Mouse (Mus musculus): ENCODE data around the gene Tbc1d14.

The Tbc1d14 gene

DNA sequence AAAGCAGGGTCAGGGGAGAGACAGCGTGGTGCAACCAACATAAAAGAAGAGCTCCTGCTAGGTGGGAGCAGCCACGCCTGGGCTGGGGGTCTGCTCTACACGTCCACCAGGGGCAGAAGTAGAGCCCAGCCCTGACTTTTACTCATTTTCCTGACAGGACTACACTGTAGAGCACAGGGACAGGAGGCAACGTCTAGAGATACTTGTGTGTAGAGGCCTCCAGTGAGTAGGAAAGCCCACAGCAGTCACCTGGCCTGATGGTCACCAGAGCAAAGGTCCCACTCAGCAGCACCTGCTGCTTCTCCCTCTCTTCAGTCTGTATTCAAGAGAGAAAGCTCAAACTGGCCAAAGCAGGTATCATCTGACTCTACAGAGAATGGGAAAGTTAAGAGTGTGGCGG is 87.4 kb downstream of the Tbc1d14 start:
- DNase-seq (ENCODE audit: low spot score), result no peak

DNA sequence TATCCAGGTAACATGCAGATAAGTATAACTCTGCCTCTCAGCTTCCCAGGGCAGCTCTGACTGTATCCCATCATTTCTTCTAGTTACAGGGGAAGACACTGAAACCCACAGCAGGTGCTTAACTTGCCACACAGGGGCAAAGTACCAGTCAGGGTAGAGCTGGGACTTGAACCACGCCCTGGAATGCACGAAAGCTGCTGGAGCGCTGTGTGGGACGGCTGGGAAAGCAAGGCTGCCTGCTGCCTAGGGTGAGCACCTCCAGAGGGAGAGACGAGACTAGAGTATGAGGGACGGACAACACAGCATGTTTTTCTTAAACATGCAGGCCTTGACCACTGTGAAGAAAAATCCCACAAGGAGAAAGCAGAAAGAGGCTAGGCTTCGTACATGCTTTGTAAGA is 87.8 kb downstream of the Tbc1d14 start:
- no peak for DNase-seq (ENCODE audit: low spot score)

DNA sequence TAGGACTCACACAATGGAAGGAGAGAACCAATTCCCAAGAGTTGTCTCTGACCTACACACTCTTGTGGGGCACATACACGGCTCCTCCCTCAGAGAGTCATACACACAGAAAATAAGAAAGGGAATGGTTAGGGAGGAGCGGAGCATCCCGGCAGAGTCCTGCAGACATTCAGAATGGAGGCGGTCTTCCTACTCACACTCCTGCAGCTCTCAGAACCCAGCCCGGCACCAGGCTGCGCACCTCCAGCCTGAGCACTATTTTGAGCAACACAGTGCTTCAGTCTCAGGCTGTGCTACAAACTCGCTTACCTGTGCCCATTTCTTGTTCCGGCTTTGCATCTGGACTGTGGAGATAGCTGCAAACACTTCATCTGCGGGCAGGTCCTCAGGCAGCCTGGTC is 98.4 kb downstream of the Tbc1d14 start:
- no peak for DNase-seq (ENCODE audit: low spot score)

DNA sequence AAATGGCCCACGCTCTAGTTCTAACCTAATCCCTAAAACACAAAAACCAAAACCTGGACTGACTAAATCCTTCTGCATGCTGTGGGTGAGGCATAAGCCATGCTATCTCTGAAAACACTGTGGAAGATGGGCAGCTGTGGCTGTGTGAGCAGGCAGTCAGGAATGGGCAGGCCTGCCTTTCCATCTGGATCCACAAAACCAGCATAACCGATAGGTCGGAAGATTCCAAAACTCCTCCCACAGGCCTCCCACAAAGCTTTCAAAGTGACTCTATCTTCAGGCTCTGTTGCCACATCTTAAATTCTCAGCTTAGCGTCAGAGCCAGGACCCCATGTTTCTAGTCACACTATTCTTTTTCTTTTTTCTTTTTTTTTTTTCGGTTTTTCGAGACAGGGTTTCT is 99.2 kb downstream of the Tbc1d14 start:
- no peak for DNase-seq (ENCODE audit: low spot score)

DNA sequence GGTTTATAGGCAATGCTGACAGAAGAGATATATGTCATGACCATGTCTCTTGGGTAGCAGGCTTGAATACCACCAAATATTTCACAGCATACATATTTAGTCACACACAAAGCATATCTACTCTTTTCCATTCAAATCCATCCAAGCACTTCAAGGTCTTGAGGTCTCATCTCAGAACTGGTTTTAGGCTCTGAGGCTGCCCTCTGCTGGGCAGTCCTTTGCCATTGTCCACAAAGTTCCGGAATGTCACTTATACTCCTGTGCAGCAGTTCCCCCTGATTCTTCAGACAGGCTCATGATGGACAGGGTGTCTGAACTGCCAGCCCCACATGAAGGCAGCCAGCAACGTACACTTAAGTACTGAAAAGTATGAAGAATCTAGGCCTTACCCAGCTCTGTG is 103.9 kb downstream of the Tbc1d14 start:
- DNase-seq (ENCODE audit: low spot score), result peak; percentile 65

DNA sequence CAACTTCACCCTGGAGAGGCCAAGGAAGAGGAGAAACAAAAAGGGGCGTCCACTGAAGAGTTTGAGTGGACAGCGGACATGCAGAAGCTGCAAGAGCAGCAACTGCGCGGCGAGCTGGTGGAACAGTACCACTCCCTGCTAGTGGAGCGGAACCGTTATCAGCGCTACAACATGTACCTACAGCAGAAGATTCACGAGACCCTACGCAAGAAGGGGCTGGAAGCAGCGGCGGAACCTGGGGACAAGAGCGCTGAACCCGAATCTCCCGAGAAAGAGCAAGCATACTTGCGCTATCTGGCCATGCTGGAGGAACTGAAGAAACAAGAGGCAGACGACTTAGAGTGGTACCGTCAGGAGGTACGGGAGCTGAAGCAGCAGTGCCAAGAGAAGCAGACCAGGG is 107.8 kb downstream of the Tbc1d14 start:
- peak; percentile 15 for DNase-seq (ENCODE audit: low spot score)

DNA sequence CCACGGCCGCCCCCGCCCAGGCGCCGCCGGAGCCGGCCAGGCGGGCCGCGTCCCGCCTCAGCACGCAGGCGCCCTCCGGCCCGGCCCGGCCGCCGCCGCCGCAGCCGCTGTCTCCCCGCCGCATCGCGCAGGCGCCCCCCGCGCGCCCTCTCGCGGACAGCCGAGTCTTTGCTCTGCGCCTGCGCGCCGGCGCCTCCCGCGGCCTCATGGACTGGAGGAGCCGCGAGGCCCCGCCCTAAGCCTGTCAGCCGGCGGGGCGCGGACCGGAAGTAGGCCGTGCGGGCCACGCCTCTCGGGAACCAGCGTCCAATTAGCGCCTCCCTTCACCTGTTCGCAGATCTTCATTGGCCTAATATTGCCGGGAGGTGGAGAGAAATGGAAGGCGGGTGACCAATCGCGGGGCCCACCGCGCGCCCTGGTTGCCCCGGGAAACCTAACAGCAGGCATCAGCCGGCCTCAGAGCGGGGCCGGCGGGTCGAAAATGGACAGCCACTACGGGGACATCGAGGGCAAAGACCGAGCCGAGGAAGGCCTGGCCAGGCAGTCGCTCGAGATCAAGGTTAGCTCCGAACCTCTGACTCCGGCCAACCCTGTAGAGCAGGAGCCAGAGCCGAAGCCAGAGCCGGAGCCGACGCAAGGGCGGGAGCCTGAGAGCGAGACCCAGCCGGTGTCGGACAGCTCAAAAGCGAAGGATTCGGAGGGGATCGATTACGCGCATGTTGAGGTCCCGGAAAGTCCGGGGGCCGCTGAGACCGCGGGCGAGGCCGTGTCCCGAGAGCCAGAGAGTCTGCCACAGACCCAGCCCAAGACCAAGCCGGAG is 108.7 kb downstream of the Tbc1d14 start, which contains the start of the genes Tada2b and Ccdc96:
Tada2b (minus strand) TSS at position 115 of the 820 bp plus-strand sequence.
Ccdc96 (plus strand) TSS at position 418 of the 820 bp plus-strand sequence.
- peak; percentile 99 for DNase-seq (ENCODE audit: low spot score)

DNA sequence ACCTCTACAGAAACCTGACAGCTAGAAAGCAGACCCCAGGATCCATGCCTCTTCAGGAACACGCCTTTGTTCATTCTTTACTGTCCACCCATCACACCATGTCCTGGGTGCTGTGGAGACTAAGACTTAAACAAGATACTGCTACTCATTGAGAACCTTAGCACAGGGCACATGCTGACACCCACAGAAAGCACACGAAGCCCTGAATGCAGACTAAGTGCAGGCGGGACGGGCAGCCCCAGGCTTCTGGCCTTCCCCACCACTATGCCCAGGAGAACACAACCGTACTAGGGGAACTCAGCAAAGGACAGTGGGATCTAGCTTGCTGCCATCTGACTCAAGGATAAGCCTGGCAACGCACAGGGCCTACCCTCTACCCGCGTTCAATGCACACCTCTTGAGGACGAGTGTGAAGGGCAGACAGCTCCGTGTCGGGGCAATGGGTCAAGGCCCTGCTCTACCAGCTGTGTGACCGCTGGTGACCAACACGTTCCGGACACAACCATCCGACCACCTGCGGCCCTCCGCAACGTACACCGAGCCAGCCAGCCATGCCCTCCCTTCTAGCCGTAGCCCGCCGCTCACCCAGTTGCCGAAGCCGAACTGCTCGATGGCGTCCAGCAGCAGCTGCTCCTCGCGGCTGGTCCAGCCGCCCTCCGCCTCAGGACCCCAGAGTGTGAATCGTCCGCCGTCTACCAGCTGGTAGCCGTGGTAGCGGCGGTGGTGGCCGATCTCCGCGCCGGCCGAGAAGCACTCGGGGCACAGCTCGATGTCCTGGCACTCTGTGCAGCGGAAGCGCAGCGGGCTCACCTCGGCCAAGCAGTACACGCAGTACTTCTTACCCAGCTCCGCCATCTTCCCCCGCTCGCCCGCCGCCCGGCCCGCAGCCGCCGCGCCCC is 109.6 kb downstream of the Tbc1d14 start:
- DNase-seq (ENCODE audit: low spot score), result peak; percentile 53

DNA sequence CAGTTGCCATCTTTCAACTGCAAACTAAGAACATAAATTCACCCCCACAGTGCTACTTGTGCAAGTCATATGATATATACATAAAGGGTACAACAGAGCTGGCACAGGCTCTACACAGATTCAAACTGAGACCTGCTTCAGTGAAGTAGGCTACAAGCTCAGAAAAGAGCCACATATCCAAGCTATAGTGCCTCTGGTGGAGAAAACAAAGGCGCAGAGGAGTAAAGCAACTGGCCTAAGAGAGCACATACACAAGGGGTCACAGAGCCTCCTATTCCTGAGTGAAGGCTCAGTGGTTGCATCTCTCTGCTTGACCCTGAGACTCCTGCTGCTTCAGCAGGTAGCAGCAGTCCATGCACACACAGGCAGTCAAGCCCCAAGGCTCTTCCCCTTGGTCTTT is 112.0 kb downstream of the Tbc1d14 start:
- no peak for DNase-seq (ENCODE audit: low spot score)

DNA sequence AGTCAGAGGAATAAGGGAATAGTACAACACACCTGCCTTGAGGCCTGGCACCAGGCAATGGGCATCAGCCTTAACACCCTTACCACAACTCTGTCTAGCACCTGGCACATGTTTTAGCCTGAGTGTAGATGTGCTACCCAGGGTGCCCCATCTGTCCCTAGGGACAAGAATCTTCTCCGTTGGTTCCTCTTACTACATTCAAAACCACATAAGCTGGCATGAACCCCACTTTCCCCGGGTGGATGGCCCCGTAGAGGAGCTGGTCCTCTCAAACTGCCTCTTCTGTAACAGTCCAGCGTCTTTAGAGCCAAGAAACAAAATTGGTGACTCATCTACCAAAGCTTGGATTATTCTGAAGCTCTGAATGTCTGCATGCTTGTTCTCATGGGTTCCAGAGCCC is 112.7 kb downstream of the Tbc1d14 start:
- no peak for DNase-seq (ENCODE audit: low spot score)

DNA sequence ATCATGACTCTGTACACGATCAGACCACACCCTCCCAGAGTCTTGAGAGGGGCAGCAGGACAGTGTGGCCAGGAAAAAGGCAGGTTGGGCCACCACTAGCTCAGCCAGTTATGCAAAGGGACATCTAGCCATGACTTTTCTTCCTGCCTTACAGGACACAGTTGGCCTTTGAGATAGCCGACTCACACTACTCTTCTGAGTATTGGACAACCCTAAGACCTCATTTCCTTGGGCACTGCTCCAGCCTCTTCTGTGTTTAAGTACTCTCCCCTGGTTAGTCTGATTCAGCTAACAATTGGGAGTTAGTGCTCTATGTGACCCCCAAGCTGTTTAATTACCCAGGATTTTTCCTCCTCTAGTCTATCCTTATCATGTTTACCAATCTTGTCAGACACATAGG is 113.3 kb downstream of the Tbc1d14 start:
- no peak for DNase-seq (ENCODE audit: low spot score)

DNA sequence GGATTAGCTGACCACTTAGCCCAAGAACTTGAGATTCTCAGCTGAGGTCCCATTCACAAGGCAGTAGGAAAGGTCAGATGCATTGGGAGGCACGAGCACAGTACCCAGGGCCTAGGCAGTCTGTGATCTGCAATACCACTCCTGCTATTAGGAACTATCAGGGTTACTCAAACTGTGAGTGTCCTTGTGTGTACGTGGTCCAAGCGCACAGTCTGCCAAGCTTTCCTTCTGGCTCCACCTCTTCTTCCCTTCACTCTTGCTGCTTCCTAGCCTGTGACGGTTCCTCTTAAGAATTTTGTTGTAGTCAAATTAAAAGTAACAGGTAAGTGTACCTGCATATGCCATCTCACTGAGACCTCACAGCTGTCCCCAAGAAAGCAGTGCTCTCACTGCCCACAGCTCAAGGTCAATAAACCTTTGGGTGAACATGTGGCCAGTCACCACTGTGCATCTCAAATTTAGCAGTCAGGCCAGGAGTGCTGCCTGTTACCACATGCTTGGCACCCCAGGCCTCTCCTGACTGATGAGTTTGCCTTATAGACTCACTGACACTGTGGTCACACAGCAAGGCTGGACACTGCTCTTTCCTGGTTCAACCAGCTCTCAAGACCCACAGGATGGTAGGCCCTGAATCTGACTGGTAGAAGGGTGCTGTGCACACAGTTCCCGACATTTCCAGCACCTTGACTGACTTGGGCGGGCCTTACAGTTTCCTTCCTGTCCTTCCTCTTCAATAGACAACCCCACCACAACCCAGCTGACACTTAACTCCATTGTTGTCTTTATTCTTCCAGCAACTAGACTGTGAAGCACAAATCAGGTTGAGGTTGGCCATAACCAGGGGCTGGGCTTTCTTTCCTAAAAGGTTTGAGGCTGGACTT is 114.3 kb downstream of the Tbc1d14 start:
- DNase-seq (ENCODE audit: low spot score), result no peak

DNA sequence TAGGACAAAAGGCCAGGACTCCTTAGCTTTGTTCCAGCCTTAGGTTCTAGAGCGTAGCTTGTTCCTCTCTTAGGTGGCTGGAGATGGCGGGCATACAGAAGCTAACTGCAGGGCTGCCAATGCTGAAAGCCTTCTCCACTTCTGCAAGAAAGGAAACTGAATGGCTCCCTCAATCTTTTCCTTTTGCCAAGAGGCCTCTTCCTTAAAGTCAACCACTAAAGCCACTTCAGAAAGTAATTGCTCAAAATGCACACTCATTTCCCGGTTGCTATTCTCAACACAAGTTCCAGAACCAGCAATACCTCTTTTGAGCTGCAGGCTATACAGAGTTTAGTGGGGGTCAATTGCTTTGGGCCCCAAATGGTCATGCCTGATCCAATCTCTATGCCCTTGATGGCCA is 115.6 kb downstream of the Tbc1d14 start:
- DNase-seq (ENCODE audit: low spot score), result no peak

DNA sequence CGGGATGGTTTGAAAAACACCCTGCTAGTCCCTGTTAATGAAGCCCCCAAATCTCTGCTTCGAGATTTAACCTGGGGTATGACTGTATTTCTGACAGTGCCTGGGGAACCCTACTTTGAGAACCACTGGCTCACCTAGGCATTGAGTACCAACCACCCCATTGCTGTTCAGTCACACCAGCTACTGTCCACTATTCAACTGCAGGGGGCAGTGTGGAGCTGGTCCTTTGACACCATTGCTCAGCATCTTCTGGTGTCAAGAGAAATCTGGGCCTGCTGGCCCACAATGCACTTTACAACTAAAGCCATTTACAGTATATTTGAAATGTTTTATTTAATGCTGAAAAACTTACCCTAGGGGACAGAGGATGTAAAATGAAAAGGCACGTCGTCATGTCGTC is 118.8 kb downstream of the Tbc1d14 start:
- peak; percentile 85 for DNase-seq (ENCODE audit: low spot score)

DNA sequence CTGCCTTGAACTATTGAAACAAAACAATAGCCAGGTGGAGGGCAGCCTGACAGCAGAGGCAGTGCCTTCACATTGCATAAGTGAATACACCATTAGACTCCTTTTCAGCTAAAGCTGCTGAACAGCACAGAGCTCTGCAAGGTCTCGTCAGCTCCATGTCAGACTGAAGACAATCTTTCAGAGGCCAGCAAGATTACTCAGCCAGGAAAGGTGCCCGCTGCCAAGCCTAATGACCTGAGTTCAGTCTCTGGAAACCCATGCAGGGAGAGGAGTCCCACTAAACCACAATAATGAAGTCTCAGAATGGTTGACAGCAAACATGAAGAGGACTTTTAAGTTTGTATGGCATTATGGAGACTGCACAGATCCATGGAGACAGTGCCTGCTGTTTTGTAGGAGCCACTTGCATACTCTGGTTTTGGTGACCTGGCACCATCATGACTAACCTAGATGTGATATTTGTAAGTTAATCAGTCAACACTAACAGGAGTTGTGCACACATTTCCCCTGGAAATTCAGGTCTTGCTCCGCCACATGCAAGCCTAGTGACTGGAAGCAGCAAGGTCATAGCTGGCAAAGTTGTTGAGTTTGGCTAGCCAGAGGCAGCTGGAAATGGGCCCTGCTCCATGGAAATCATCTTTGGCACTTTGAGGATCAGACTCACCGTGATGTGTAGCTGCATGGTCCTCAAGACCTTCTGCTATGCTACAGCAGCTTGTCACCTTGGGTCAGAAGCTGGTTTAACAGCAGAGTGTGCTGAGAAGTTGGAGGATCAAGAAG is 120.0 kb downstream of the Tbc1d14 start:
- DNase-seq (ENCODE audit: low spot score), result no peak

DNA sequence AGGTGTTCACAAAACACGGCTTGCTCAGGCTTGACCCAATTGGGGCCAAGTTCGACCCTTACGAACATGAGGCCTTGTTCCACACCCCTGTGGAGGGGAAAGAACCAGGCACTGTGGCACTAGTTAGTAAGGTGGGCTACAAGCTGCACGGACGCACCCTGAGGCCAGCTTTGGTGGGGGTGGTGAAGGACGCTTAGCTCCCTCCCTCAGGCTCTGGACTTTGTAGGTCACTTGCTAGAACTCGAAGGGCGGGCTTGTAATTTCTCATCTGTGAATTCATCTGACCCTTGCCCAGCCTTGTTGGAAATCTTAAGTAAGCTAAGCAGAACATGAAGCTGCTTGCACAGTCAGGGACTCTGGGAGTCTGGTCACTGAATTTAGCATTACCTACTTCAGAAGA is 121.9 kb downstream of the Tbc1d14 start:
- DNase-seq (ENCODE audit: low spot score), result no peak

DNA sequence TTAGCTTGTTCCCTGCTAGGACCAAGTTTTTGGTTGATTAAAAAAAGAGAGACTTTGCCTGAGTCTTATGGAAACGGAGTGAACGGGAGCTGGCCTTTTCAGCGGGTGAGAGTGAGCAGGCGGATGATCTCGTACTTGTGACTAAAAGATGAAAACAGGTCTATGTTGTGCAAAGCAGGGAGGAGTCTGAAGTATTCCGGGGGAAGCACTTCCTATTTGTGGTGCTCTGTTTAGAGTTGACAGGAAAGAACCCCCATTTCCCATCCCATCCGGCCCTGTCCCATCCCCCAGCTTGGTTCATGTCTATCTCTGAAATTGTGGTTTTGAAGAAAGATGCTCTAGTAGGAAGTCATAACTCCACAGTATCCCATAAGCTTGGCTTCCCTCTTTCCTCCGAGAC is 127.2 kb downstream of the Tbc1d14 start:
- no peak for DNase-seq (ENCODE audit: low spot score)

DNA sequence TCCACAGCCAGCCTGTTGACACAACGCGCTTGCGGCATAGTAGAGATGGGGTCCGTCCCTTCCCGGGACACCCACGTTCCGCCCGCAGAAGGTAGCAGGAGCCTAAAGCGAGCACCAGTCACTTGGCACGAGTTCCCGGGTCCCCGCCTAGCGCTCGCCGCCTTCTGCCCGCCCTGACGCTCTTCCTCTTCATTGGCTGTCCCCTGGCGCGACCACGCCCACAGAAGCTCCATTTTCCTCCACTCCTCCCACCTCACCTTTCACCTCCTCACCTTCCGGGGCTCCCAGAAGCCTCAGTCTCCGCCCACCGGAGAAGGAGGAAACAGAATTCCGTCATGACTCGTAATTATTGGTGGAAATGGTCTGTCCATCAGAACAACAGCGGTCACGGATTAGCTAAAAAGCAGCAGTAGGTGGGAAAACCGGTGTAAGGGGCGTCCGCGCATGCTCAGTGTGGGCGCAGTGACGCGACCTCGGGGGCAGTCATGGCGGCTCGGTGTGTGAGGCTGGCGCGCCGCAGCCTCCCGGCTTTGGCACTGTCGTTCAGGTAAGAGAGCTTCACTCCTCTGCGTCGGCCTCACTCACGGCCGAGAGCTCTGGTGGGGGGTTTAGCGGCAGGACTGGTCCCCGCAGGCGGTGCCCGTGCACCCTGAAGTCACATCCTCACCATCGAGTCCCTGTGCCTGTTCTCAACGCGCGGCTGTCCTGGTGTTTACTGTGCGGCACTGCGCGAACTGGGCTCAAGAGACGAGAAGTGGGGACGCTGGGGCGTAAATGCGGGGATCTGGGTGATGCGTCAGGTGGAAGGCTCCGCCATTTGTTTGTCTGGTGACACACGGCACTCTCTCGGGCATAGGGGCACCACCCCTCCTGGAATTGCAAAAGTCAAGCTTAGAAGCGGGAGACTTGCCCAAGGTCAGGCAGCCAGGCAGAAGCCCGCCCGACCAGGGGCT is 128.1 kb downstream of the Tbc1d14 start, which contains the start of gene Grpel1:
Grpel1 (plus strand) TSS at position 290 of the 953 bp plus-strand sequence.
- DNase-seq (ENCODE audit: low spot score), result peak; percentile 100

DNA sequence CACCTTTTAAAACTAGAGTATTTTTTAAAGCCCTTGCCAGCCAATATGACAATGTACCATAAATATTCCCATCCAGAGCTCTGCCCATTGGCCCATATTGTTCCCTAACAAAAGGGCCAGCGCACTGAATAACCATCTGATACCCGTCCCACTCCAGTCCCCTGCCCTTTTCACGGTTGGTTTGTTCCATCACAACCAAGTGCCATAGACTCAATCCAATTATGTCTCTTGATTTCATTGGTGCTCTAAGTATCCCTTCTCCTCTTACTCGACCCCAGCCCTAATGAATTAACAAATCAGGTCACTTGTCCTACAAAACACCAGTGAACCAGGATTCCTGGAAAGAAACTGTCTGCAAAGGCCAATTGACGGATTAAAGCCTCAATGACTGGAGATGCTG is 129.7 kb downstream of the Tbc1d14 start:
- peak; percentile 57 for DNase-seq (ENCODE audit: low spot score)

DNA sequence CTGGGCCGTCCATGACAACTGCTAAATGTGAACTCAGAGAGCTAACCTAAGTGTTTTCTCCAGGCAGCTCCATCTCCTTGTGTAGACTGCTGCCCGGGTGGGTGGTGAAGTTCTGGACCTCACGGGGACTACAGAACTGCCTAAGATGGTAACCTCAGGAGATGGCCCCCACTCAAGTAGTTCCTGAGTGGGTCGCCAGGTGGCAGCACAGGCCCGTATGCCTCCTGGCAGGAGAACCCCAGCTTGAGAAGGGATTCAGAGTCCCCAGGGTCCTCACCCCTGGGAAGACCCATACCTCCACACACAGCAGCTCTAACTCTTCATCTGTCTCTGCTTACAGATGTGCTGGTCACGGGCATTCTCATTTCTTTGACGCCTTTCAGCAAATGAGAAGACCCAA is 130.3 kb downstream of the Tbc1d14 start:
- DNase-seq (ENCODE audit: low spot score), result peak; percentile 80

Data from embryo, embryonic 10.5 days (tissue).